Mouse (Mus musculus): Measurements from ENCODE around the gene Rbm8a. TPM values are rescaled to one million over a fixed set of nuclear protein-coding genes. Genes with fewer than 3 reads are reported as not detected.

Rbm8a gene
- total and polyA plus RNA-seq, 2 experiments from 2014 or later: 38.5 to 110 TPM

- DNase-seq (peak; percentile 95), ATAC-seq (peak; percentile 87)
- Histone ChIP-seq H3K4me2 (ENCODE audit: low read depth) (peak within 1 kb of the TSS; percentile 68), H3K36me3 (ENCODE audit: insufficient read depth) (no peaks in the 10 kb centered on the region), H3K4me1 (ENCODE audit: insufficient read depth) (peaks cover 22% of the 10 kb centered on the region; the same call in 1 of the 2 replicates), H3K9me3 (ENCODE audit: low read length) (no peaks in the 10 kb centered on the region), H3K27ac (ENCODE audit: low read depth, low read length) (peak within 1 kb of the TSS; percentile 90), H3K27me3 (ENCODE audit: insufficient read depth, low read length) (no peaks in the 10 kb centered on the region), H3K4me3 (ENCODE audit: low read depth, low read length) (peak within 1 kb of the TSS; percentile 57), H3K9ac (peak within 1 kb of the TSS; percentile 69)
- WGBS: under 1% methylated on average over 38 of the region's 38 CpGs
- peak; percentile 42 for TF ChIP-seq CTCF (IDR thresholded peaks at IDR 0.05; ENCODE audit: low read depth)
These were observed 35.8 kb upstream of the Rbm8a start, which contains the start of gene Polr3gl for GRCm38 (mm10) chr3:96593790-96594560. TSS of gene Polr3gl (minus strand) at chr3:96594181.

- Histone ChIP-seq H3K9me3 (ENCODE audit: low read length) (no peaks in the 10 kb centered on the region), H3K27me3 (ENCODE audit: insufficient read depth, low read length) (no peaks in the 10 kb centered on the region), H3K4me2 (ENCODE audit: low read depth) (no peak overlapping the region), H3K4me3 (ENCODE audit: low read depth, low read length) (no peak overlapping the region), H3K27ac (ENCODE audit: low read depth, low read length) (peak overlapping the region; percentile 90; the same call in 1 of the 2 replicates), H3K9ac (no peak overlapping the region), H3K4me1 (ENCODE audit: insufficient read depth) (peaks cover 22% of the 10 kb centered on the region; the same call in 1 of the 2 replicates), H3K36me3 (ENCODE audit: insufficient read depth) (no peaks in the 10 kb centered on the region)
- DNase-seq (no peak), ATAC-seq (no peak)
- 83% methylated on average over 5 of the region's 5 CpGs for WGBS
- TF ChIP-seq CTCF (IDR thresholded peaks at IDR 0.05; ENCODE audit: low read depth): no peak
These were observed 34.9 kb upstream of the Rbm8a start for GRCm38 (mm10) chr3:96594851-96595250.

GRCm38 (mm10) chr3:96595661-96596060 lies 34.1 kb upstream of the Rbm8a start:
- ATAC-seq (no peak; the same call in 1 of the 2 replicates), DNase-seq (peak; percentile 54)
- TF ChIP-seq CTCF (IDR thresholded peaks at IDR 0.05; ENCODE audit: low read depth): no peak
- peak overlapping the region; percentile 100 for H3K4me2 ChIP-seq (ENCODE audit: low read depth)
- H3K27ac ChIP-seq (ENCODE audit: low read depth, low read length): peak overlapping the region; percentile 90
- no peaks in the 10 kb centered on the region for H3K9me3 ChIP-seq (ENCODE audit: low read length)
- peaks cover 26% of the 10 kb centered on the region for H3K4me1 ChIP-seq (ENCODE audit: insufficient read depth)
- no peaks in the 10 kb centered on the region for H3K27me3 ChIP-seq (ENCODE audit: insufficient read depth, low read length)
- H3K4me3 ChIP-seq (ENCODE audit: low read depth, low read length): peak overlapping the region; percentile 59
- WGBS: 29% methylated on average over 6 of the region's 6 CpGs
- no peaks in the 10 kb centered on the region for H3K36me3 ChIP-seq (ENCODE audit: insufficient read depth)
- peak overlapping the region; percentile 81; the same call in 1 of the 2 replicates for H3K9ac ChIP-seq

GRCm38 (mm10) chr3:96596228-96596707 lies 33.5 kb upstream of the Rbm8a start, which contains the start of gene Ankrd34a:
TSS of gene Ankrd34a (plus strand) at chr3:96596636.
- peak within 1 kb of the TSS; percentile 59 for H3K4me3 ChIP-seq (ENCODE audit: low read depth, low read length)
- ATAC-seq (peak; percentile 14), DNase-seq (peak; percentile 75)
- peak within 1 kb of the TSS; percentile 90 for H3K27ac ChIP-seq (ENCODE audit: low read depth, low read length)
- no peaks in the 10 kb centered on the region for H3K27me3 ChIP-seq (ENCODE audit: insufficient read depth, low read length)
- no peak for TF ChIP-seq CTCF (IDR thresholded peaks at IDR 0.05; ENCODE audit: low read depth)
- H3K9me3 ChIP-seq (ENCODE audit: low read length): no peaks in the 10 kb centered on the region
- 1% methylated on average over 20 of the region's 23 CpGs for WGBS
- no peaks in the 10 kb centered on the region for H3K36me3 ChIP-seq (ENCODE audit: insufficient read depth)
- H3K9ac ChIP-seq: peak within 1 kb of the TSS; percentile 81
- H3K4me1 ChIP-seq (ENCODE audit: insufficient read depth): peaks cover 26% of the 10 kb centered on the region
- peak within 1 kb of the TSS; percentile 100 for H3K4me2 ChIP-seq (ENCODE audit: low read depth)

- ATAC-seq (peak; percentile 32), DNase-seq (peak; percentile 71)
- H3K9ac ChIP-seq: peak overlapping the region; percentile 81
- no peak for TF ChIP-seq CTCF (IDR thresholded peaks at IDR 0.05; ENCODE audit: low read depth)
- no peaks in the 10 kb centered on the region for H3K27me3 ChIP-seq (ENCODE audit: insufficient read depth, low read length)
- peak overlapping the region; percentile 90 for H3K27ac ChIP-seq (ENCODE audit: low read depth, low read length)
- WGBS: 2% methylated on average over 10 of the region's 12 CpGs
- H3K36me3 ChIP-seq (ENCODE audit: insufficient read depth): no peaks in the 10 kb centered on the region
- peak overlapping the region; percentile 100 for H3K4me2 ChIP-seq (ENCODE audit: low read depth)
- H3K4me1 ChIP-seq (ENCODE audit: insufficient read depth): peaks cover 26% of the 10 kb centered on the region
- H3K4me3 ChIP-seq (ENCODE audit: low read depth, low read length): peak overlapping the region; percentile 59
- no peaks in the 10 kb centered on the region for H3K9me3 ChIP-seq (ENCODE audit: low read length)
These were observed 32.9 kb upstream of the Rbm8a start for GRCm38 (mm10) chr3:96596855-96597254.

- Histone ChIP-seq H3K27ac (ENCODE audit: low read depth, low read length) (peak overlapping the region; percentile 90), H3K4me3 (ENCODE audit: low read depth, low read length) (peak overlapping the region; percentile 59), H3K4me1 (ENCODE audit: insufficient read depth) (peaks cover 24% of the 10 kb centered on the region), H3K9me3 (ENCODE audit: low read length) (no peaks in the 10 kb centered on the region), H3K4me2 (ENCODE audit: low read depth) (peak overlapping the region; percentile 100), H3K9ac (peak overlapping the region; percentile 81), H3K36me3 (ENCODE audit: insufficient read depth) (no peaks in the 10 kb centered on the region), H3K27me3 (ENCODE audit: insufficient read depth, low read length) (no peaks in the 10 kb centered on the region)
- ATAC-seq (peak; percentile 1; the same call in 1 of the 2 replicates), DNase-seq (peak; percentile 74)
- WGBS: under 1% methylated on average over 40 of the region's 40 CpGs
- TF ChIP-seq CTCF (IDR thresholded peaks at IDR 0.05; ENCODE audit: low read depth): no peak
These were observed 32.3 kb upstream of the Rbm8a start for GRCm38 (mm10) chr3:96597435-96597891.

All from forebrain, postnatal 0 days (tissue).